In the genomic region with DNA sequence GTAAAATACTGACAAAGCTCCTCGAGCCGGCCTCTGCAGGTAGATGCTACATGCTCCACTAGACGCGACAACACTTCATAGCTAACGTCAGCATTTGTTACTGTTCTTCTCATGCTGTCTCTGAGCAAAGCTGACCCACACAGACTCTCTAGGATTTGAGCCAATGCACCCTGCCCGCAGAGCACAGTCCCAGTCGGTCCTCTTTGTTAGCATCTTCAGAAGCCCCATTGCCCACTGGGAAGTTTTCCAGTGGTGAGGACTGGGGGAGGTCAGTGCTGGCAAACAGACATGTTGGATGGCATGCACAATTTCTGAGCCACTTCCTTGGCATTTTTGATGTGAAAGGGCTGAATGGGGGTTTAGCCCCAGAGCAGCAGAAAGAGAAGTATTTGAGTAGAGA, we compare ENCODE assay signal across 15 mouse cellular contexts. TPM values are rescaled to one million over a fixed set of nuclear protein-coding genes. Genes with fewer than 3 reads are reported as not detected.
DNase-seq lines count a peak whose midpoint lies in the region; ATAC-seq and TF ChIP-seq lines count a peak whose summit lies in the region.
"Had no signal": no experiment of that assay in that cellular context is flagged by ENCODE, and none has a peak within 500 bp of the region (broad histone marks: within the 10 kb centered on the region; RNA-seq: fewer than 3 reads in every experiment).

No protein-coding gene starts in this region.

- no peak overlapping the region for H3K9ac ChIP-seq in kidney, embryonic 16.5 days (replicated peaks; ENCODE audit: low read length)
- H3K9ac ChIP-seq: forebrain, embryonic 12.5 days; limb, embryonic 15.5 days; lung, embryonic 14.5 days had no signal

- H3K4me2 ChIP-seq in kidney, embryonic 16.5 days (replicated peaks; ENCODE audit: low read depth, low read length), result no peak overlapping the region
- H3K4me2 ChIP-seq: forebrain, embryonic 12.5 days; heart, embryonic 11.5 days; limb, embryonic 15.5 days; lung, embryonic 14.5 days had no signal

- no peak overlapping the region for H3K27ac ChIP-seq in kidney, adult 2 months (ENCODE audit: insufficient read depth, low read depth, low read length)
- no peak overlapping the region for H3K27ac ChIP-seq in kidney, embryonic 16.5 days (ENCODE audit: low read length)
- H3K27ac ChIP-seq: forebrain, embryonic 12.5 days; hindbrain, embryonic 10.5 days; limb, embryonic 15.5 days had no signal

- ATAC-seq in kidney, embryonic 16.5 days (ENCODE audit: low FRiP score, low TSS enrichment), result no peak

- WGBS in kidney, adult 2 months, result 48% methylated on average over 7 of the region's 7 CpGs
- 70% methylated on average over 7 of the region's 7 CpGs for WGBS in kidney, embryonic 16.5 days

- H3K4me1 ChIP-seq in kidney, adult 2 months (ENCODE audit: control insufficient read depth, insufficient read depth, low read length), result peaks cover 9% of the 10 kb centered on the region; the same call in 1 of the 2 replicates
- H3K4me1 ChIP-seq in kidney, embryonic 16.5 days (ENCODE audit: insufficient read depth, low read length), result peaks cover 7% of the 10 kb centered on the region
- H3K4me1 ChIP-seq: forebrain, embryonic 12.5 days; limb, embryonic 15.5 days had no signal

- TF ChIP-seq POLR2A in kidney, adult 2 months (IDR thresholded peaks at IDR 0.05; ENCODE audit: low read depth, low read length), result no peak

- no peak overlapping the region for H3K4me3 ChIP-seq in kidney, adult 2 months (ENCODE audit: insufficient read depth, low read depth, low read length)
- no peak overlapping the region for H3K4me3 ChIP-seq in kidney, embryonic 16.5 days (ENCODE audit: low read length)
- H3K4me3 ChIP-seq: forebrain, embryonic 12.5 days; hindbrain, embryonic 10.5 days; limb, embryonic 15.5 days had no signal

- H3K36me3 ChIP-seq in kidney, adult 2 months (ENCODE audit: control insufficient read depth, insufficient read depth, low read length), result no peaks in the 10 kb centered on the region
- H3K36me3 ChIP-seq in kidney, embryonic 16.5 days (ENCODE audit: insufficient read depth, low read length), result no peaks in the 10 kb centered on the region
- H3K36me3 ChIP-seq: forebrain, embryonic 12.5 days; hindbrain, embryonic 10.5 days; limb, embryonic 15.5 days had no signal

- 0 out of 2 replicates have a peak, but pooled peaks cover 5% of the 10 kb centered on the region for H3K9me3 ChIP-seq in kidney, embryonic 16.5 days (ENCODE audit: low read length)
- H3K9me3 ChIP-seq: forebrain, embryonic 12.5 days; hindbrain, embryonic 10.5 days; limb, embryonic 15.5 days had no signal

- DNase-seq in cerebellum, postnatal 10 days, result peak; percentile 63 to 74
- DNase-seq in cerebellum, postnatal 25 days, result no peak
- peak; percentile 77 for DNase-seq in kidney, adult 2 months
- peak; percentile 71 to 73 for DNase-seq in right cerebral cortex, postnatal 10 days (ENCODE audit: low spot score in 2 of 2)
- DNase-seq in right cerebral cortex, adult 2 months (ENCODE audit: low spot score in 2 of 2), result no peak
- peak; percentile 42 to 43 for DNase-seq in layer of hippocampus, postnatal 36 days
- DNase-seq in heart, postnatal 4 days, result no peak
- DNase-seq: adrenal gland, postnatal 10 days; gastrocnemius, postnatal 14 days; lung, embryonic 14.5 days had no signal

- no peak for TF ChIP-seq CTCF in kidney, adult 2 months (conservative IDR thresholded peaks at IDR 0.05; ENCODE audit: insufficient read depth, insufficient read length, low read depth, low read length)

- H3K27me3 ChIP-seq in kidney, adult 2 months (replicated peaks; ENCODE audit: control insufficient read depth, insufficient read depth, low read length), result no peaks in the 10 kb centered on the region
- no peaks in the 10 kb centered on the region for H3K27me3 ChIP-seq in kidney, embryonic 16.5 days (ENCODE audit: insufficient read depth, low read length)
- H3K27me3 ChIP-seq: limb, embryonic 15.5 days had no signal

RNA-seq across cellular contexts. Expression of a gene that starts 8.0 kb away (rescaled TPM):
- polyA plus RNA-seq in kidney, adult 2 months (2012; rRNA removed), result 2.5 and 3.5 TPM in 2 replicates
- 18.7 and 19.3 TPM in 2 replicates for polyA plus RNA-seq in kidney, embryonic 16.5 days (2015; fragmentation: Nextera tagmentation; extraction: Ambion mirVana)
- 10 to 100 TPM; 29.5 to 35.3 TPM for total RNA-seq in layer of hippocampus, postnatal 36 days (2021)
- 1 to 10 TPM; 9.3 to 9.7 TPM for total RNA-seq in heart, postnatal 4 days (2021)

Comparison
In these comparisons a context has a peak if more than half of its experiments do, and no peak if none do; other contexts are left out.
1. DNase-seq: peak in cerebellum, postnatal 10 days (2 of 2), kidney, adult 2 months (single experiment), right cerebral cortex, postnatal 10 days (2 of 2) and layer of hippocampus, postnatal 36 days (2 of 2); none in cerebellum, postnatal 25 days (0 of 2), right cerebral cortex, adult 2 months (0 of 2) and heart, postnatal 4 days (single experiment).